Mouse (Mus musculus) c-Kit-negative CD71-positive TER-119-positive erythroid progenitor cells, embryonic 14.5 days (primary cell): ENCODE results near the gene Gng10.

Experiments
- DNase-seq: peaks from one replicate; pipeline ENCODE4 v3.0.0-alpha.2; 2013; ENCODE audit warnings: low read depth, low spot score

Gng10 gene

GRCm38 (mm10) chr4:59034918-59035785 lies at the start of gene Gng10:
Gene Gng10 (plus strand): TSS chr4:59035088.
- peak; percentile 22 for DNase-seq

- peak; percentile 64 for DNase-seq
Measured at GRCm38 (mm10) chr4:58985157-58985648, 49.7 kb upstream of the Gng10 start.

GRCm38 (mm10) chr4:58986540-58987190 lies 48.2 kb upstream of the Gng10 start, which contains the start of gene Ptgr1:
Gene Ptgr1 (minus strand): TSS chr4:58987119.
- DNase-seq, result peak; percentile 64

- DNase-seq, result no peak
Measured at GRCm38 (mm10) chr4:58989303-58989898, 45.5 kb upstream of the Gng10 start.

DNA sequence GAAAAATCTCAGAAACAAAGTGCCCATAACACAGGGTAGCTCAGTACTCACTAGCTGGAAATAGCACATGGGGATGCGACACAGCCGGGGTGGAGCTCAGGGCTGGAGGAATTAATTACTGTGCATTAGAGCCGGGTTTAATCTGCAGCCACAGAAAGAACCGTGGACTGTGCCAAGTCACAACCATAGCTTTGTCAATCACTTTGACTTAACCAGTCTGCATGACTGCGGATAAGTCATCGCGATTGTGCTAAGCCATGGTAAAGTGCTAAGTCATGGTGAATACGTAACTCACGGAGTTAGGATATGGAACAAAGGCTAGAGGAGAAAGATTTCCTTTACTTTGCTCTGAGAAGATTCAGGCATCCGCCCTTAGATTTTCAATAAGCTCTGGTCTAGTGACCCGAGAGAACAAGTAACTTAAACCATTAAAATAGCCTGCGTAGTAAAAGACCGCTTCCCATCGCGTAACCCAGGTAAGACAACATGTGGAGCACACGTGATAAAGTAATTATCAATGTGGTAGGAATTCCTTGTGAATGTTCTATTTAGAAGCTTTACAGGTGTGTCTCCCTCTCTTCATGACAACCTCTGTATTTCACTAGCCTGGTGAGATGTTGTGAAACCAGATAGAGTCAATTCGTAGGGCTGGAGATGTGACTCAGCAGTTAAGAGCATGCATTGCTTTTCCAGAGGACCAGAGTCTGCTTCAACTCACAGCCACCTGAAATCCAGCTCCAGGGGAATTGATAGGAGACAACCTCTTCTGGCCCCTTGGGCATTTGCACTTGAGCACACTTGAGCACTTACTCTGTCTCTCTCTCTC lies 44.1 kb upstream of the Gng10 start:
- peak; percentile 29 for DNase-seq

DNA sequence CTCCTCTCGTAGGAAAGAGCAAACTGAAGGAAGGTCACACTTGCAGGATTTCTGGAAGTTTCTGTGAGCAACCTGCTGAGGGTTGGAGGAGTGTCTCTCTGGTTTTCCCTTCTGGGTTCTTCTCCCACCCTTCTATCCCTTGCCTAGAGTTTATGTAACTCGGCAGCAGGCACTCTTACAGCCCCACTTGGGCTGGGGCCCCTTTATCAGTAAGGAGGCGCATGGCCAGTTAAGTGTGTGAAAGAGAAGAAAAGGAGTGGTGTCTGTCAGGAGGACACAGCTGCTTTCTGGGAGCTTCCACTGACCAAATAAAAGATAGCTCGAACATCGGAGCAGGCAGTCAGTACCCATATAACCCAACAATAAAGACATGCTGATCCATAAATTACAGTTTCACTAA lies 42.7 kb upstream of the Gng10 start:
- no peak for DNase-seq

DNA sequence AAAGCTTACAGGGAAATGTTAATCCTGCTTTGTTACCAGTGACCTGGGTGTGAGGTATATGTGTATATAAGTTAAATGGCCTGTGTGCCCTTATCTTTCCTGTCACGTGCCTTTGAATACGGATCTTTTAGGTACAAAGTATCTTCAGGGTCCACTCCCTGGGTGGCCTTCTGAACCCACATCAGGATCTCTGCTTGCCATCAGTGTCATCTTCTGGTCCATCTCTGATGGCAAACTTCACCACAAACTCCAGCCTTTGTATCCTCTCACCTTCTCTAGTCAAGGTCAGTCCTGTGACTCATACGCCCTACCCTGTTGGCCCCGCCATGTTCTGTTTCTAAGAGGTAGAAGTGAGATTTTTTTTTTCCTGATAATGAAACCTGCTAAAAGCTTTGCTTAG lies 40.1 kb upstream of the Gng10 start, which contains the start of gene Dnajc25:
Gene Dnajc25, plus strand, starts transcription at position 301 of the 400 bp plus-strand sequence.
- no peak for DNase-seq

DNA sequence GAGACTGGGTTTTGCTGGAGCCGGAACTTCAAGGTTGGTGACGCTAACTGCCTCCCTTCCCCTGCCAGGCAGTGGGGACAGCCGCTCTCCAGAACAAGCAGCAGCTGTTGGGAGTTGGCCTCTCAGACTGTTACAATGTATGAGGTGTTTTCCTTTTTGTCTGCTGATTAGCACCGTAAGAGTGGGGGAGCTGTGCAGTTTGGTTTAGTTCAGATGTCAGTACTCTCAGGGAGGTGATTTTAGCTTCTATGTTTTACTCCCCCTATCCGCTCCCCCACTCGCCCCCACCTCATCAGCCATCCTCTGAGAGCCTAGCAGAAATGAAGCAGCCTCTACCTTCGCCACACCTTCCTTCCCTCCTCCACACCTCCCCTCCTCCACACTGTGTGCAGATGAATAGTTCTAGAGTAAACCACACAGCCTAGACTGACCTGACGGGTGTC lies 39.6 kb upstream of the Gng10 start:
- no peak for DNase-seq

DNA sequence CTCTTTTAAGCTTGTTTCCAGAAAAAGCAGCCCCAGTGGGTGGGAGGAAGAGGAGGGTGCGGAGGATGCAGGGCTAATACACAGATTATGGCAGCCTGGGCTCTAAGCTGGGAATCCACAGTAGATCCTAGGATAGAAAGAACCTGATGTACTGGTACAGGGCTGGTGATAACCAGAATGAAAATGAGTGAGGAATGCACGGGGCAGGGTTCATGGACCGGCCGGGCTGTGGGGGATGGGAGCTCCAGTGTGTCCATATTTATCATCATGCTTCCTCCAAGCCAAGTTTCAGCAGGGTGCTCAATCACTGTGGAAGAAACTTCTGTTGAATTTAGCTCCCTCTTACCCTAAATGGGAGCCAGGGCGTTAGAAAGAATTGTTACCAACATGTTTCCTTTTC lies 37.8 kb upstream of the Gng10 start:
- DNase-seq, result no peak

DNA sequence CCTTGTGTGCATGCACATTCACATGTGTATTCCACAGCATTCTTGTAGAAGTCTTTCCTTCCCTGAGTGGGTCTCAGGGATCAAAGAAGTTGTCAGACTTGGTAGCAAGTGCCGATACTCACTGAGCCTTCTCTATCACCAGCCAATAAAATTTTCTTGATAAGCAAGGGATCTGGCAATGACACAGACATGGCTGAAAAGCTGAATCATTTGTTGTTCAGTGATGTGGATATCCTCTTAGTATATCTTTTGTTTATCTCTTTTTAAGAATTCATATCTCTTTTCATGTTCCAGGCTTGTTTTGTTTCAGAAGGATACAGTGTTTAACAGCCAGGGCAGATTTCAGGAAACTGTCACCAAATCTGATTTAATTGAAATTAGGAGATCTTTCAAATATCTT lies 36.2 kb upstream of the Gng10 start:
- DNase-seq, result no peak

DNA sequence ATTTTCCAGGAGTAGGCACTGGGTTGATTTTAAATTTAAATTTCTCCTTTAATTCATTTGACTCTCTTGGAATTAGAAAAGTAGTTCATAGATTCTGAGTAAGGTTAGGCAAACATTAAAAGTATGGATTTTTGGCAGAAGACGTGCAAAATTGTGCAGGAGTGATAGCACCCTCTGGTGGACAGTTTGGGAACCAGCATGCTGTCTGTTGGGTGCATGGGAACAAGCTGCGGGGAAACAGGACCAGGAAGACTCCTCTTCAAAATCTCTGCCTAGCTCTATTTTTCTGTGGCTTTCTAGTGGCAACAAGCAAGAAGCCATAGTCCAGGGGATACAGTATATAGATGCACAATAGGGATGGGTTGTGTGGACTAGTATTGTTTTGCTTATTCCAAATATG lies 35.2 kb upstream of the Gng10 start:
- peak; percentile 56 for DNase-seq

- no peak for DNase-seq
Measured at GRCm38 (mm10) chr4:59000614-59001013, 34.3 kb upstream of the Gng10 start.

DNA sequence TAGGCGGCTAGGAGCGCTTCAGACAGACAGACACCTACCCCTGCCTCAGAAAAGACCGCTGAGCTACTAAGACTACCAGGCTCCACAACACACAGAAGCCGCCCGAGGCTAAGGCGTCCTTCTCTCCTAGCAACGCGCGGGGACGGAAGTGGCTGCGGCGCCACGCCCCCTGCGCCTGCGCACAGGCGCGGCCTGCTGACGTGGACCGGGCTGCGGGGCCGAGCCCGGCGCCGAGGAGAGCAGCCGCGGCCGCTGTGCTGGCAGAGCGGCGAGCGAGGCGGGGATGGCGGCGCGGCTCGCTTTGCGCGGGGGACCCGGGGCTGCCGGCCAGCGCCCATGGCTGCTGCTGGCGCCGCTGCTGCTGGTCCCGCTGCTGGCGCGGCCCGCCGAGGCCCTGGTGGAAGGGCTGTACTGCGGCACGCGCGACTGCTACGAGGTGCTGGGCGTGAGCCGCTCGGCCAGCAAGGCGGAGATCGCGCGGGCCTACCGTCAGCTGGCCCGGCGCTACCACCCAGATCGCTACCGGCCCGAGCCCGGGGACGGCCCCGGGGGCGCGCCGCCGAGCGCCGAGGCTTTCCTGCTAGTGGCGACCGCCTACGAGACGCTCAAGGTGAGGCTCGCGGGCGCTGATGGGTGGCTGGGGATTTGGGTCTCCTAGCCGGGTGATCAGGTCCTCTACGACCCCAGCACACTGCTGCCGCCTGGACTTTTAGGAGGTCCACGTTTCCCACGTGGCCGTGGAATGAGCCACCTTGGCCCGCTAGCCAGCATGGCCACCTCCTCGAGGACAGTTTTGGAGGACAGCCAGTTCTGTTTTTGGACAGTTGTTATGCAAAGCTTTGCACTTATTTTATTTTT lies 31.7 kb upstream of the Gng10 start, which contains the start of gene Gm20503:
Gene Gm20503, plus strand, starts transcription at position 263 of the 858 bp plus-strand sequence.
- peak; percentile 83 for DNase-seq

DNA sequence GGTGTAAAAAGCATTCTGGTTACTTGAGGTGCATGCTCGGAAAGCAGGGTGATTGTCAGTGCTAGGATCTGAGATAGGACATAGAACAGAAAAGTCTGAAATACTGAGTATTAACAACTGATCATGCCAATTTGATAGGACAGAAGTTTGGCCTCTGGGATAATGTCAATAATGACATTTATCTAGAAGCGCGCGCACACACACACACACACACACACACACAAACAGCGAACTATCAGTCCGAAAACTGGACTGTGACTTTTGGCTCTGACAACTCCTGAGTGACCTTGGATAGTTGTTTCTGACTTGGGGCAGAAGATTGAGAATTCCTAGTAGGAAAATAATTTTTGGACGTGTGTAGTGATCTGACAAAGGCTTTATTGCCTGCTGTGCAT lies 31.1 kb upstream of the Gng10 start:
- DNase-seq, result no peak

GRCm38 (mm10) chr4:59006211-59006610 lies 28.7 kb upstream of the Gng10 start:
- DNase-seq, result no peak

- no peak for DNase-seq
Measured at GRCm38 (mm10) chr4:59007016-59007415, 27.9 kb upstream of the Gng10 start.

- DNase-seq, result no peak
Measured at GRCm38 (mm10) chr4:59007974-59008373, 26.9 kb upstream of the Gng10 start.

DNA sequence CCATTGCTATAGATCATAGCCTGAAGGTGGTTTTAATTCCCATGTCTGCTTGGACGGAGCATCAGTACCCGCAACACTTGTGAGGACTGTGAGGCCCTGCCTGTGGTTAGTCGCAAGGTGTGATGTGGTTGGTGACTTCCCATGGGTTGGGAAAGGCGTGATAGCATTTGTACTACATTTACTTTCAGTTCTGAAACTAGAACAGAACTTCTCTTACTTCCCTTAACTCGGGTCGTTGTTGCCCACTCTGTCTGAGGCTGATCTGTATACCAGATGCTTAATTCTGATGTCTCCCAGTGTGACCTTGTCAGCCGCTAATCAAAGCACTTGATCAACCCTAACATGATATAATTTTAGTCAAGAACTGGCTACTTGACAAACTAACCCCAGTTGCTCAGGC lies 25.7 kb upstream of the Gng10 start:
- no peak for DNase-seq

- DNase-seq, result no peak
Measured at GRCm38 (mm10) chr4:59009696-59010095, 25.2 kb upstream of the Gng10 start.

- DNase-seq, result no peak
Measured at GRCm38 (mm10) chr4:59011446-59011845, 23.4 kb upstream of the Gng10 start.
